Mouse (Mus musculus) thymus, postnatal 0 days (tissue): ENCODE results near the gene Agt. TPM values are rescaled to one million over a fixed set of nuclear protein-coding genes. Genes with fewer than 3 reads are reported as not detected.

Source experiments
- DNase-seq: peaks from one replicate; pipeline ENCODE4 v3.0.0-alpha.2; 2015; ENCODE audit warnings: low spot score
- polyA plus RNA-seq: library from polyadenylated mRNA; unstranded; fragments of >200 nt; fragmentation: Nextera tagmentation; extraction: Ambion mirVana; gene quantifications from 2 replicates; pipeline ENCODE4 v1.2.1, GENCODE M21; 2015

The Agt gene
- polyA plus RNA-seq, 1 experiment from 2014 or later = 2.1 TPM

GRCm38 (mm10) chr8:124555113-124555750 lies 14.3 kb downstream of the Agt start:
- no peak for DNase-seq

- no peak for DNase-seq
Observed at GRCm38 (mm10) chr8:124551011-124551661, 18.4 kb downstream of the Agt start.

GRCm38 (mm10) chr8:124548187-124548586 lies 21.3 kb downstream of the Agt start:
- no peak for DNase-seq

GRCm38 (mm10) chr8:124547269-124547668 lies 22.2 kb downstream of the Agt start:
- DNase-seq = no peak

- DNase-seq = no peak
Observed at GRCm38 (mm10) chr8:124546815-124547214, 22.7 kb downstream of the Agt start.

- no peak for DNase-seq
Observed at GRCm38 (mm10) chr8:124546371-124546770, 23.1 kb downstream of the Agt start.

- no peak for DNase-seq
Observed at GRCm38 (mm10) chr8:124543272-124543671, 26.2 kb downstream of the Agt start.

GRCm38 (mm10) chr8:124542001-124542400 lies 27.5 kb downstream of the Agt start:
- no peak for DNase-seq

GRCm38 (mm10) chr8:124540906-124541305 lies 28.6 kb downstream of the Agt start:
- no peak for DNase-seq

- no peak for DNase-seq
Observed at GRCm38 (mm10) chr8:124535451-124535850, 34.1 kb downstream of the Agt start.

- no peak for DNase-seq
Observed at GRCm38 (mm10) chr8:124532626-124533025, 36.9 kb downstream of the Agt start.

GRCm38 (mm10) chr8:124530996-124531395 lies 38.5 kb downstream of the Agt start:
- no peak for DNase-seq

GRCm38 (mm10) chr8:124530556-124530955 lies 39.0 kb downstream of the Agt start:
- no peak for DNase-seq

GRCm38 (mm10) chr8:124530076-124530475 lies 39.4 kb downstream of the Agt start:
- DNase-seq = no peak

GRCm38 (mm10) chr8:124526261-124526660 lies 43.2 kb downstream of the Agt start:
- no peak for DNase-seq

GRCm38 (mm10) chr8:124521946-124522345 lies 47.6 kb downstream of the Agt start:
- no peak for DNase-seq

- DNase-seq = peak; percentile 95
Observed at GRCm38 (mm10) chr8:124520249-124521080, 49.0 kb downstream of the Agt start, which contains the start of gene Cog2. TSS of gene Cog2 (plus strand) at chr8:124520767.

GRCm38 (mm10) chr8:124517142-124517541 lies 52.4 kb downstream of the Agt start:
- DNase-seq = no peak

- DNase-seq = no peak
Observed at GRCm38 (mm10) chr8:124516525-124516924, 53.0 kb downstream of the Agt start.

- no peak for DNase-seq
Observed at GRCm38 (mm10) chr8:124516039-124516438, 53.5 kb downstream of the Agt start.

GRCm38 (mm10) chr8:124509156-124509555 lies 60.4 kb downstream of the Agt start:
- peak; percentile 45 for DNase-seq

- DNase-seq = no peak
Observed at GRCm38 (mm10) chr8:124508321-124508695, 61.2 kb downstream of the Agt start.
